8 mouse cellular contexts compared by ENCODE assay signal in the genomic region with DNA sequence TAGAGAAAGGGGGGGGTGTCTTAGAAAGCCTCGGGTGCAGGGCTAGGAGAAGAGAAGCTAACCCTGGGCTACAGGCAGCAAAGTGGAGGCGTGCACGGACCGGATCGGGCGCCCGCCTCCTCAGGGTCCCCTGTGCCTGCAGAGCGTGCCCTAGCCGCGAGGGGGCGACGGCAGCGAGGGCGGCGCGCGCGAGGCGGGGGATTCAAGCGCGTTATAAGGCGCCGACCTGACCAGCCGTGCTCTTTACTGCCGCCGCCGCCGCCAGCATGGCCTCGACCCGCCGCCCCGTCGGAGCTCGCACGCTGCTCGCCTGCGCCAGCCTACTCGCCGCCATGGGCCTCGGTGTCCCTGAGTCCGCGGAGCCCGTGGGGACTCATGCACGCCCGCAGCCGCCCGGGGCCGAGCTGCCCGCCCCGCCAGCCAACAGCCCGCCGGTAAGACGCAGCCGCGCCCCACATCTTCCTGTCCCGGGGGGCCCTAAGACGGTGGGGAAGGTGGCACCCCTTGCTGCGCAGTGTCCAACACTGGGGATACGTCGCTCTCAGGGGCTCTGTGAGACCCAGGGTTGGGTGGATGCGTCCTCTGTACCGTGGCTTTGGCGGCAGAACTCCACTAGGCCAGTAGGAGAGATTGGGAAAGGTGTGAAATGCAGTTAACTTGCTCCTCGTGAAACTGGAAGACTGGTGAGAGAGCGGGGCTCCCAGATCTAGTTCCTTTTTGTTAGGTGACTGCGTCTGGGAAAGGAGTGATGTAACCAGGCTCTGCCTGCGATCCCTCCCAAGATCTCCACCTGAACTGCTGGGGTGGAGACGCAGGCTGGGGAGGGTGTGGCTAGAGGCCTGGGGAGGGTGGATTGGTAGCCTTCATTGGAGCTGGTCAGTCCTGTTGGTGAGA. TPM values are rescaled to one million over a fixed set of nuclear protein-coding genes. Genes with fewer than 3 reads are reported as not detected.
DNase-seq lines count a peak whose midpoint lies in the region; ATAC-seq and TF ChIP-seq lines count a peak whose summit lies in the region.

Gene Erfe, plus strand, starts transcription at position 216 of the 894 bp plus-strand sequence.

- no peak for TF ChIP-seq POLR2A in cerebellum, adult 2 months (IDR thresholded peaks at IDR 0.05; ENCODE audit: borderline replicate concordance, insufficient read depth, low read length)
- no peak for TF ChIP-seq POLR2A in brain, embryonic 14.5 days (IDR thresholded peaks at IDR 0.05; ENCODE audit: borderline replicate concordance, extremely low read depth, insufficient read depth, insufficient read length, poor library complexity, severe bottlenecking)

- H3K4me2 ChIP-seq in hindbrain, embryonic 14.5 days (replicated peaks) = peak within 1 kb of the TSS; percentile 62
- peak within 1 kb of the TSS; percentile 93 for H3K4me2 ChIP-seq in limb, embryonic 13.5 days (replicated peaks)
- H3K4me2 ChIP-seq in midbrain, embryonic 14.5 days (ENCODE audit: low read length) = peak within 1 kb of the TSS; percentile 64

- no peak within 1 kb of the TSS for H3K27ac ChIP-seq in cerebellum, adult 2 months (ENCODE audit: insufficient read depth, low read length)
- H3K27ac ChIP-seq in hindbrain, embryonic 14.5 days = no peak within 1 kb of the TSS
- H3K27ac ChIP-seq in limb, embryonic 13.5 days = no peak within 1 kb of the TSS
- no peak within 1 kb of the TSS for H3K27ac ChIP-seq in midbrain, embryonic 14.5 days (replicated peaks; ENCODE audit: low read depth, low read length)

- TF ChIP-seq CTCF in cerebellum, adult 2 months (IDR thresholded peaks at IDR 0.05; ENCODE audit: borderline replicate concordance, insufficient read depth, low read depth, low read length) = 0 out of 2 replicates have a peak, but pooled peaks have one; percentile 25
- peak; percentile 69 for TF ChIP-seq CTCF in brain, embryonic 14.5 days (IDR thresholded peaks at IDR 0.05; ENCODE audit: borderline replicate concordance, extremely low read depth, insufficient read depth, insufficient read length)

- H3K27me3 ChIP-seq in cerebellum, adult 2 months (ENCODE audit: control insufficient read depth, insufficient read depth, low read length) = no peaks in the 10 kb centered on the region; the same call in 1 of the 2 replicates
- H3K27me3 ChIP-seq in hindbrain, embryonic 14.5 days (ENCODE audit: control insufficient read depth, insufficient read depth, low read length) = peaks cover 12% of the 10 kb centered on the region
- H3K27me3 ChIP-seq in limb, embryonic 13.5 days = peaks cover 15% of the 10 kb centered on the region; the same call in 1 of the 2 replicates
- peaks cover 11% of the 10 kb centered on the region; the same call in 1 of the 2 replicates for H3K27me3 ChIP-seq in midbrain, embryonic 14.5 days (ENCODE audit: control insufficient read depth, insufficient read depth, low read length)

- peak; percentile 43; the same call in 1 of the 2 replicates for ATAC-seq in hindbrain, embryonic 14.5 days (ENCODE audit: low FRiP score)
- peak; percentile 30; the same call in 1 of the 2 replicates for ATAC-seq in limb, embryonic 13.5 days (ENCODE audit: low FRiP score, low read depth)
- peak; percentile 41; the same call in 1 of the 2 replicates for ATAC-seq in midbrain, embryonic 14.5 days (ENCODE audit: low FRiP score, low TSS enrichment)

- H3K36me3 ChIP-seq in hindbrain, embryonic 14.5 days (replicated peaks; ENCODE audit: control insufficient read depth, insufficient read depth) = peaks cover 21% of the 10 kb centered on the region
- H3K36me3 ChIP-seq in limb, embryonic 13.5 days = peaks cover 18% of the 10 kb centered on the region
- peaks cover 16% of the 10 kb centered on the region for H3K36me3 ChIP-seq in midbrain, embryonic 14.5 days (ENCODE audit: control insufficient read depth, insufficient read depth, low read length)

- peak within 1 kb of the TSS; percentile 53 for H3K9ac ChIP-seq in hindbrain, embryonic 14.5 days
- peak within 1 kb of the TSS; percentile 73 for H3K9ac ChIP-seq in limb, embryonic 13.5 days
- H3K9ac ChIP-seq in midbrain, embryonic 14.5 days (replicated peaks; ENCODE audit: low read length) = no peak within 1 kb of the TSS; the same call in 1 of the 2 replicates

- H3K9me3 ChIP-seq in hindbrain, embryonic 14.5 days (ENCODE audit: control insufficient read depth, low read length) = peaks cover 9% of the 10 kb centered on the region; the same call in 1 of the 2 replicates
- no peaks in the 10 kb centered on the region for H3K9me3 ChIP-seq in limb, embryonic 13.5 days
- no peaks in the 10 kb centered on the region for H3K9me3 ChIP-seq in midbrain, embryonic 14.5 days (ENCODE audit: control insufficient read depth, low read length)

- DNase-seq in cerebellum, adult 2 months = peak in 1 of 2 experiments; percentile 21
- DNase-seq in cerebellum, adult 9-10 months = no peak
- DNase-seq in brain, embryonic 14.5 days (ENCODE audit: low read depth) = peak; percentile 56
- peak; percentile 34 to 37 for DNase-seq in frontal cortex, postnatal 36 days (ENCODE audit: low spot score in 2 of 2)
- DNase-seq in hindbrain, embryonic 14.5 days (ENCODE audit: low spot score) = peak; percentile 40
- peak; percentile 70 for DNase-seq in midbrain, embryonic 14.5 days
- peak; percentile 66 to 70 for DNase-seq in spleen, postnatal 36 days (ENCODE audit: low spot score in 2 of 2)

- no peaks in the 10 kb centered on the region for H3K4me1 ChIP-seq in cerebellum, adult 2 months (ENCODE audit: control insufficient read depth, insufficient read depth, low read length)
- no peaks in the 10 kb centered on the region for H3K4me1 ChIP-seq in hindbrain, embryonic 14.5 days (replicated peaks; ENCODE audit: control insufficient read depth, insufficient read depth, low read length)
- peaks cover 17% of the 10 kb centered on the region for H3K4me1 ChIP-seq in limb, embryonic 13.5 days
- H3K4me1 ChIP-seq in midbrain, embryonic 14.5 days (ENCODE audit: control insufficient read depth, insufficient read depth, low read length) = peaks cover 4% of the 10 kb centered on the region; the same call in 1 of the 2 replicates

- 3% methylated on average over 68 of the region's 68 CpGs for WGBS in cerebellum, adult 2 months
- WGBS in hindbrain, embryonic 14.5 days = 2% methylated on average over 38 of the region's 68 CpGs
- WGBS in limb, embryonic 13.5 days = under 1% methylated on average over 68 of the region's 68 CpGs
- WGBS in midbrain, embryonic 14.5 days = 1% methylated on average over 68 of the region's 68 CpGs

- H3K4me3 ChIP-seq in cerebellum, adult 2 months (replicated peaks; ENCODE audit: insufficient read depth, low read depth, low read length) = no peak within 1 kb of the TSS
- H3K4me3 ChIP-seq in hindbrain, embryonic 14.5 days (replicated peaks; ENCODE audit: low read length) = peak within 1 kb of the TSS; percentile 29
- H3K4me3 ChIP-seq in limb, embryonic 13.5 days = peak within 1 kb of the TSS; percentile 53
- peak within 1 kb of the TSS; percentile 39 for H3K4me3 ChIP-seq in midbrain, embryonic 14.5 days (replicated peaks; ENCODE audit: low read depth, low read length)

RNA-seq across cellular contexts. Expression of gene Erfe, which starts in this region (rescaled TPM):
- 0.11 TPM in 1 of 2 replicates, not detected in the other for polyA plus RNA-seq in cerebellum, adult 2 months (2012; rRNA removed)
- polyA plus RNA-seq in brain, embryonic 14.5 days (2012; rRNA removed) = 0.26 and 0.40 TPM in 2 replicates
- polyA plus RNA-seq in hindbrain, embryonic 14.5 days (2014; fragmentation: Nextera tagmentation; extraction: Ambion mirVana) = 0.66 TPM in 1 of 2 replicates, not detected in the other
- polyA plus RNA-seq in limb, embryonic 13.5 days (2015; fragmentation: Nextera tagmentation; extraction: Ambion mirVana) = 2.0 and 2.1 TPM in 2 replicates
- polyA plus RNA-seq in midbrain, embryonic 14.5 days (2014; fragmentation: Nextera tagmentation; extraction: Ambion mirVana) = 0.17 and 0.42 TPM in 2 replicates

Comparison
In these comparisons a context has a peak if more than half of its experiments do, and no peak if none do; other contexts are left out.
1. Peak in DNase-seq in brain, embryonic 14.5 days; RNA of the gene not detected or under 1 TPM.
2. Peak in DNase-seq, ATAC-seq, H3K4me3 ChIP-seq, H3K9ac ChIP-seq and H3K4me2 ChIP-seq in hindbrain, embryonic 14.5 days; RNA of the gene not detected or under 1 TPM.
3. Peak in DNase-seq, ATAC-seq, H3K4me3 ChIP-seq and H3K4me2 ChIP-seq in midbrain, embryonic 14.5 days; RNA of the gene not detected or under 1 TPM.